Mouse (Mus musculus): ENCODE data around the gene Gramd1c.

DNA sequence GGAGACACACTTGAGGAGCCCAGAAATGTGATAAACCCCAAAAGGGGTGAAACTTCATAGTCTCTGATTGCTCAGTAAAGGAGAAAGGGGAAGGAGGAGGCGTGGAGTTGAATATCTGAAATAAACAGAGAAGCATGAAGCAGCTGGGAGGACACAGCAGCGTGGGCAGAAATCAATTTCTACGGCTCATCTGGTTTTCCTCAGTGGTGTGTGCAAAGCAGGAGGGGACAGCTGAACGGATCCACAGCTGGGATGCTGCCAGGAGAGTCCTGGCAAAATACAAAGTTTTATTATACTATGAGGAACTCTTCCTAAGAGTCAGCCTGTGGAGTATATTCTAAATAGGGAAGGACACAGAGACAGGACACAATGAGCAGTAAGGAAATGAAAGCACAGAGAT lies 45.9 kb upstream of the Gramd1c start:
- TF ChIP-seq MAX (IDR thresholded peaks at IDR 0.05; ENCODE audit: low read depth) (no peak), POLR2A (IDR thresholded peaks at IDR 0.05; ENCODE audit: insufficient read length, low read depth) (no peak)
